Mouse (Mus musculus): ENCODE measurements around the gene Mrpl35.
"Not testable (repeated sequence)": the region's sequence is repeated elsewhere in the genome, so short reads cannot be mapped to it uniquely, and the experiment has no call there.

The Mrpl35 gene

GRCm38 (mm10) chr6:71826869-71827268, at the start of gene Mrpl35:
Mrpl35 (minus strand) TSS chr6:71826969.
- DNase-seq (ENCODE audit: low spot score), result no peak

- DNase-seq (ENCODE audit: low spot score), result no peak
Measured at GRCm38 (mm10) chr6:71871396-71871795, 44.6 kb upstream of the Mrpl35 start.

- no peak for DNase-seq (ENCODE audit: low spot score)
Measured at GRCm38 (mm10) chr6:71868809-71869208, 42.0 kb upstream of the Mrpl35 start.

- no peak for DNase-seq (ENCODE audit: low spot score)
Measured at GRCm38 (mm10) chr6:71867751-71868150, 41.0 kb upstream of the Mrpl35 start.

GRCm38 (mm10) chr6:71846906-71847305, 20.1 kb upstream of the Mrpl35 start:
- not testable (repeated sequence) for DNase-seq (ENCODE audit: low spot score)

GRCm38 (mm10) chr6:71840597-71841290, 14.0 kb upstream of the Mrpl35 start:
- DNase-seq (ENCODE audit: low spot score), result no peak

- no peak for DNase-seq (ENCODE audit: low spot score)
Measured at GRCm38 (mm10) chr6:71839815-71840214, 13.0 kb upstream of the Mrpl35 start.

GRCm38 (mm10) chr6:71836811-71837210, 10.0 kb upstream of the Mrpl35 start:
- DNase-seq (ENCODE audit: low spot score), result no peak

GRCm38 (mm10) chr6:71831581-71831960, 4.8 kb upstream of the Mrpl35 start:
- DNase-seq (ENCODE audit: low spot score), result peak; percentile 79

- peak; percentile 88 for DNase-seq (ENCODE audit: low spot score)
Measured at GRCm38 (mm10) chr6:71830690-71831580, 4.2 kb upstream of the Mrpl35 start, which contains the start of gene Immt. Immt (plus strand) TSS chr6:71831331.

GRCm38 (mm10) chr6:71829768-71830167, 3.0 kb upstream of the Mrpl35 start:
- no peak for DNase-seq (ENCODE audit: low spot score)

GRCm38 (mm10) chr6:71823961-71824360, 2.8 kb downstream of the Mrpl35 start:
- no peak for DNase-seq (ENCODE audit: low spot score)

GRCm38 (mm10) chr6:71823488-71823887, 3.3 kb downstream of the Mrpl35 start:
- peak; percentile 45 for DNase-seq (ENCODE audit: low spot score)

- no peak for DNase-seq (ENCODE audit: low spot score)
Measured at GRCm38 (mm10) chr6:71823085-71823484, 3.7 kb downstream of the Mrpl35 start.

GRCm38 (mm10) chr6:71819764-71820292, 6.9 kb downstream of the Mrpl35 start:
- no peak for DNase-seq (ENCODE audit: low spot score)

- DNase-seq (ENCODE audit: low spot score), result no peak
Measured at GRCm38 (mm10) chr6:71812820-71813219, 13.9 kb downstream of the Mrpl35 start.

- DNase-seq (ENCODE audit: low spot score), result no peak
Measured at GRCm38 (mm10) chr6:71809890-71810289, 16.9 kb downstream of the Mrpl35 start.

- no peak for DNase-seq (ENCODE audit: low spot score)
Measured at GRCm38 (mm10) chr6:71806713-71807112, 20.1 kb downstream of the Mrpl35 start.

GRCm38 (mm10) chr6:71804061-71804829, 22.5 kb downstream of the Mrpl35 start:
- no peak for DNase-seq (ENCODE audit: low spot score)

- no peak for DNase-seq (ENCODE audit: low spot score)
Measured at GRCm38 (mm10) chr6:71803609-71804008, 23.2 kb downstream of the Mrpl35 start.

- DNase-seq (ENCODE audit: low spot score), result no peak
Measured at GRCm38 (mm10) chr6:71801714-71802094, 25.1 kb downstream of the Mrpl35 start.

All from urinary bladder, postnatal 10 days (tissue).